Mouse (Mus musculus): Measurements from ENCODE around the gene Mcm9.

GRCm38 (mm10) chr10:53597121-53597881 lies 32.9 kb downstream of the Mcm9 start:
- TF ChIP-seq CTCF (IDR thresholded peaks at IDR 0.05; ENCODE audit: borderline replicate concordance, insufficient read depth, low read length) (no peak), POLR2A (IDR thresholded peaks at IDR 0.05; ENCODE audit: low read depth, low read length) (no peak)
